8 mouse cellular contexts compared by ENCODE assay signal in genomic region chr7:19769434-19770374, GRCm38 (mm10). TPM values are rescaled to one million over a fixed set of nuclear protein-coding genes. Genes with fewer than 3 reads are reported as not detected.
DNase-seq lines count a peak whose midpoint lies in the region; ATAC-seq and TF ChIP-seq lines count a peak whose summit lies in the region.

No protein-coding gene starts in this region.

- 5% methylated on average over 16 of the region's 16 CpGs for WGBS in heart, adult 2 months
- WGBS in hindbrain, embryonic 11.5 days, result 7% methylated on average over 16 of the region's 16 CpGs
- WGBS in midbrain, embryonic 13.5 days, result 9% methylated on average over 16 of the region's 16 CpGs

- no peaks in the 10 kb centered on the region; the same call in 1 of the 2 replicates for H3K36me3 ChIP-seq in heart, adult 2 months (ENCODE audit: control insufficient read depth, insufficient read depth, low read length)
- H3K36me3 ChIP-seq in hindbrain, embryonic 11.5 days (ENCODE audit: control insufficient read depth, insufficient read depth, low read length), result no peaks in the 10 kb centered on the region
- H3K36me3 ChIP-seq in midbrain, embryonic 13.5 days, result no peaks in the 10 kb centered on the region

- intact Hi-C loops in heart, adult 2 months (cut with DNase I), result loop anchor here (2.0 kb wide), 1 partner anchor 15 kb away; no protein-coding TSS in a partner anchor
- intact Hi-C loops in heart, postnatal 25 days (cut with DNase I), result loop anchor here (2.0 kb wide), 1 partner anchor 15 kb away; no protein-coding TSS in a partner anchor
- intact Hi-C loops in left cerebral cortex, postnatal 25 days (cut with DNase I), result no loop called here

- no peak for TF ChIP-seq EP300 in heart, adult 2 months (IDR thresholded peaks at IDR 0.05; ENCODE audit: insufficient read depth, low read depth, low read length)

- H3K4me3 ChIP-seq in heart, adult 2 months, result peak overlapping the region; percentile 93
- H3K4me3 ChIP-seq in hindbrain, embryonic 11.5 days (ENCODE audit: low read depth, low read length), result peak overlapping the region; percentile 32
- H3K4me3 ChIP-seq in midbrain, embryonic 13.5 days (replicated peaks), result peak overlapping the region; percentile 36

- peak overlapping the region; percentile 91 for H3K9ac ChIP-seq in heart, adult 2 months (ENCODE audit: low read depth, low read length)
- peak overlapping the region; percentile 57 for H3K9ac ChIP-seq in hindbrain, embryonic 11.5 days (ENCODE audit: low read depth, low read length)
- H3K9ac ChIP-seq in midbrain, embryonic 13.5 days (replicated peaks), result peak overlapping the region; percentile 60

- TF ChIP-seq POLR2A in heart, adult 2 months (IDR thresholded peaks at IDR 0.05; ENCODE audit: insufficient read depth, low read depth, low read length), result no peak

- H3K4me1 ChIP-seq in heart, adult 2 months (ENCODE audit: control insufficient read depth, insufficient read depth, low read length), result peaks cover 10% of the 10 kb centered on the region
- peaks cover 6% of the 10 kb centered on the region for H3K4me1 ChIP-seq in hindbrain, embryonic 11.5 days (replicated peaks; ENCODE audit: control insufficient read depth, insufficient read depth, low read length)
- peaks cover 21% of the 10 kb centered on the region for H3K4me1 ChIP-seq in midbrain, embryonic 13.5 days (replicated peaks)

- peak overlapping the region; percentile 96 for H3K27ac ChIP-seq in heart, adult 2 months
- H3K27ac ChIP-seq in hindbrain, embryonic 11.5 days (ENCODE audit: low read depth, low read length), result no peak overlapping the region
- no peak overlapping the region for H3K27ac ChIP-seq in midbrain, embryonic 13.5 days

- no peaks in the 10 kb centered on the region for H3K9me3 ChIP-seq in hindbrain, embryonic 11.5 days (ENCODE audit: control insufficient read depth, low read length)
- H3K9me3 ChIP-seq in midbrain, embryonic 13.5 days, result no peaks in the 10 kb centered on the region

- peak in 1 of 2 experiments; percentile 34 for DNase-seq in heart, adult 2 months
- no peak for DNase-seq in heart, postnatal 25 days (ENCODE audit: low spot score)
- DNase-seq in Muller cell, postnatal 12 days (ENCODE audit: inconsistent ontology term), result peak; percentile 41
- no peak for DNase-seq in hindbrain, embryonic 11.5 days (ENCODE audit: low spot score)
- no peak for DNase-seq in left cerebral cortex, postnatal 25 days (ENCODE audit: low spot score in 2 of 2)
- DNase-seq in cerebellum, adult 18-20 months, result no peak

- peak overlapping the region; percentile 72 for H3K4me2 ChIP-seq in hindbrain, embryonic 11.5 days (replicated peaks; ENCODE audit: low read depth, low read length)
- H3K4me2 ChIP-seq in midbrain, embryonic 13.5 days (replicated peaks), result peak overlapping the region; percentile 66

- TF ChIP-seq CTCF in heart, adult 2 months (IDR thresholded peaks at IDR 0.05), result no peak

- H3K79me2 ChIP-seq in heart, adult 2 months (replicated peaks; ENCODE audit: control insufficient read depth, insufficient read depth, low read length), result no peaks in the 10 kb centered on the region; the same call in 1 of the 2 replicates

- ATAC-seq in hindbrain, embryonic 11.5 days (ENCODE audit: low FRiP score), result 0 out of 2 replicates have a peak, but pooled peaks have one; percentile 10
- peak; percentile 32; the same call in 1 of the 2 replicates for ATAC-seq in midbrain, embryonic 13.5 days
- no peak for ATAC-seq in megakaryocyte progenitor cell, adult 5-6 weeks (replicated peaks; ENCODE audit: poor library complexity)

- no peaks in the 10 kb centered on the region for H3K27me3 ChIP-seq in heart, adult 2 months (ENCODE audit: control insufficient read depth, insufficient read depth, low read length)
- peaks cover 18% of the 10 kb centered on the region for H3K27me3 ChIP-seq in hindbrain, embryonic 11.5 days (ENCODE audit: control insufficient read depth, insufficient read depth, low read length)
- peaks cover 44% of the 10 kb centered on the region for H3K27me3 ChIP-seq in midbrain, embryonic 13.5 days

RNA-seq across cellular contexts. Expression of gene Bcam, which starts 1.1 kb away (rescaled TPM):
- 100 to 1,000 TPM; 190 to 214 TPM for total RNA-seq in heart, adult 2 months (2021)
- 240 and 262 TPM in 2 replicates for polyA plus RNA-seq in heart, adult 2 months (2012; rRNA removed)
- total RNA-seq in heart, postnatal 25 days (2021), result 100 to 1,000 TPM; 220 to 229 TPM
- polyA plus RNA-seq in hindbrain, embryonic 11.5 days (2014; fragmentation: Nextera tagmentation; extraction: Ambion mirVana), result 20.6 and 22.1 TPM in 2 replicates
- polyA plus RNA-seq in midbrain, embryonic 13.5 days (2015; fragmentation: Nextera tagmentation; extraction: Ambion mirVana), result 5.2 and 6.4 TPM in 2 replicates
- total RNA-seq in megakaryocyte progenitor cell, adult 5-6 weeks (2015), result not detected in 2 replicates
- total RNA-seq in megakaryocyte progenitor cell, adult 5-6 weeks (2017), result not detected in 2 replicates
- total RNA-seq in left cerebral cortex, postnatal 25 days (2021), result 10 to 100 TPM; 10.4 to 12.5 TPM

RNA-seq across cellular contexts. Expression of gene Nectin2, which starts 19.4 kb away (rescaled TPM):
- total RNA-seq in heart, adult 2 months (2021), result 10 to 100 TPM; 30.2 to 41.4 TPM
- polyA plus RNA-seq in heart, adult 2 months (2012; rRNA removed), result 29.4 and 30.7 TPM in 2 replicates
- total RNA-seq in heart, postnatal 25 days (2021), result 10 to 100 TPM; 31.1 to 31.9 TPM
- 52.5 and 60.3 TPM in 2 replicates for polyA plus RNA-seq in hindbrain, embryonic 11.5 days (2014; fragmentation: Nextera tagmentation; extraction: Ambion mirVana)
- 40.6 and 48.0 TPM in 2 replicates for polyA plus RNA-seq in midbrain, embryonic 13.5 days (2015; fragmentation: Nextera tagmentation; extraction: Ambion mirVana)
- 0.95 and 2.2 TPM in 2 replicates for total RNA-seq in megakaryocyte progenitor cell, adult 5-6 weeks (2015)
- 0.78 and 1.0 TPM in 2 replicates for total RNA-seq in megakaryocyte progenitor cell, adult 5-6 weeks (2017)
- 1 to 10 TPM; 7.4 to 9.3 TPM for total RNA-seq in left cerebral cortex, postnatal 25 days (2021)

RNA-seq across cellular contexts. Expression of gene Cblc, which starts 26.9 kb away (rescaled TPM):
- under 1 TPM; 0.63 to 0.77 TPM for total RNA-seq in heart, adult 2 months (2021)
- polyA plus RNA-seq in heart, adult 2 months (2012; rRNA removed), result 0.41 and 1.2 TPM in 2 replicates
- under 1 TPM in 1 of 2 experiments, not detected in 1; 0.73 TPM for total RNA-seq in heart, postnatal 25 days (2021)
- 0.59 and 0.63 TPM in 2 replicates for polyA plus RNA-seq in hindbrain, embryonic 11.5 days (2014; fragmentation: Nextera tagmentation; extraction: Ambion mirVana)
- polyA plus RNA-seq in midbrain, embryonic 13.5 days (2015; fragmentation: Nextera tagmentation; extraction: Ambion mirVana), result 0.32 TPM in 1 of 2 replicates, not detected in the other
- total RNA-seq in megakaryocyte progenitor cell, adult 5-6 weeks (2015), result not detected in 2 replicates
- not detected in 2 replicates for total RNA-seq in megakaryocyte progenitor cell, adult 5-6 weeks (2017)
- not detected for total RNA-seq in left cerebral cortex, postnatal 25 days (2021)

RNA-seq across cellular contexts. Expression of gene Bcl3, which starts 52.9 kb away (rescaled TPM):
- 1 to 10 TPM; 3.5 to 6.1 TPM for total RNA-seq in heart, adult 2 months (2021)
- polyA plus RNA-seq in heart, adult 2 months (2012; rRNA removed), result 11.9 and 14.0 TPM in 2 replicates
- total RNA-seq in heart, postnatal 25 days (2021), result 1 to 10 TPM; 3.0 to 3.9 TPM
- 0.26 and 0.33 TPM in 2 replicates for polyA plus RNA-seq in hindbrain, embryonic 11.5 days (2014; fragmentation: Nextera tagmentation; extraction: Ambion mirVana)
- polyA plus RNA-seq in midbrain, embryonic 13.5 days (2015; fragmentation: Nextera tagmentation; extraction: Ambion mirVana), result 0.27 and 0.88 TPM in 2 replicates
- total RNA-seq in megakaryocyte progenitor cell, adult 5-6 weeks (2015), result 6.3 and 11.5 TPM in 2 replicates
- 1.6 and 4.6 TPM in 2 replicates for total RNA-seq in megakaryocyte progenitor cell, adult 5-6 weeks (2017)
- under 1 TPM; 0.46 to 0.53 TPM for total RNA-seq in left cerebral cortex, postnatal 25 days (2021)

RNA-seq across cellular contexts. Expression of gene Tomm40, which starts 54.5 kb away (rescaled TPM):
- total RNA-seq in heart, adult 2 months (2021), result 10 to 100 TPM; 92.7 to 98.2 TPM
- 81.9 and 91.2 TPM in 2 replicates for polyA plus RNA-seq in heart, adult 2 months (2012; rRNA removed)
- total RNA-seq in heart, postnatal 25 days (2021), result 100 to 1,000 TPM; 112 to 113 TPM
- 113 and 129 TPM in 2 replicates for polyA plus RNA-seq in hindbrain, embryonic 11.5 days (2014; fragmentation: Nextera tagmentation; extraction: Ambion mirVana)
- polyA plus RNA-seq in midbrain, embryonic 13.5 days (2015; fragmentation: Nextera tagmentation; extraction: Ambion mirVana), result 105 and 125 TPM in 2 replicates
- 61.5 and 62.2 TPM in 2 replicates for total RNA-seq in megakaryocyte progenitor cell, adult 5-6 weeks (2015)
- total RNA-seq in megakaryocyte progenitor cell, adult 5-6 weeks (2017), result 42.5 and 50.8 TPM in 2 replicates
- 100 to 1,000 TPM; 112 to 115 TPM for total RNA-seq in left cerebral cortex, postnatal 25 days (2021)

Comparison
In these comparisons a context has a peak if more than half of its experiments do, and no peak if none do; other contexts are left out.
1. H3K4me3 ChIP-seq: peak in every context shown above with its lines; median percentile 93 in heart, adult 2 months; 36 in midbrain, embryonic 13.5 days; 32 in hindbrain, embryonic 11.5 days.
2. RNA of gene Bcam, which starts 1.1 kb away (total RNA-seq): 220 to 229 TPM in heart, postnatal 25 days and 190 to 214 TPM in heart, adult 2 months; 10.4 to 12.5 TPM in left cerebral cortex, postnatal 25 days and not detected in megakaryocyte progenitor cell, adult 5-6 weeks; every median in the first group is over 10 times any median in the second.
3. Peak in every context shown above with its lines, with median percentiles within 50 percentile points of each other: H3K9ac ChIP-seq.